Mouse (Mus musculus) c-Kit-positive CD71-negative TER-119-negative erythroid progenitor cells, embryonic 14.5 days (primary cell): ENCODE data around the gene Bahd1.

Experiments used
- DNase-seq: peaks from one replicate; pipeline ENCODE4 v3.0.0-alpha.2; 2013; ENCODE audit warnings: low read depth

Gene Bahd1

DNA sequence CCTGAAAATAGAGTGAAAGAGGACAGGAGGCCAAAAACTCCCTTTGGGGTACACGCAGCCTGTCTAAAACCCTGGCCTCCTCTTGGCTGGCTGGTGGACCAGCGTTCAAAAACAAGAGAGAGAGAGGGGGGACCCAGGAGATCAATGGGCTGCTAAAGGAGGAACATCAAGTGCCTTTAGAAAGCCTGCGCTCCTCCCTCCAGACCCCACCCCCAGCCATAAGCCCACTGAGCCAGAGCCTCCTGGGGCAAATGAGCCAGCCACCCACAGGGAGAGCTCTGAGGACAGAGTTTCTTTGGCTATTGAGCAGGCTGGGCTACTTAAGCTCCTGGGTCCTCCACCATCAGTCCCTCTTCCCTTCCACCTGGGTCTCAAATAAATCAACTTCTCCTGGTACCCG lies 1.4 kb upstream of the Bahd1 start:
- DNase-seq: no peak

DNA sequence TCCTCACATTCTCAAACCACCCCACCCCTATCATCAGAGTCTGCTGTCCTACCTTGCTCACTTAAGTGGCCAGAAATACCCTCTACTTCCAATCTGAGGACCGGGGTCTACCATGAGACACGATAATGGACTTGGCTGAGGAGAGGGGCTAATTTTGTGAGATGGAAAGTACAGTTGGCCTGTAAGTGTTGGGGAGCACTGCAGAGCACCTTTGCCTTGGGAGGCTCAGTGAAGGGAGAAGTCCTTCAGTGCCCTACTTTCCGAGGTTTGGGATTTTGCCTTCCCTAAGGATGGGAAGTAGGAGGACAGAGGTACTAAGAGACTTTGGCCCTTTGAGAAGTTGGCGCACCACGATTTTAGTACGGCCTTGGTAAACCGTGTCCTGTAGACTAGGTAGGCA lies 871 bp upstream of the Bahd1 start:
- no peak for DNase-seq

DNA sequence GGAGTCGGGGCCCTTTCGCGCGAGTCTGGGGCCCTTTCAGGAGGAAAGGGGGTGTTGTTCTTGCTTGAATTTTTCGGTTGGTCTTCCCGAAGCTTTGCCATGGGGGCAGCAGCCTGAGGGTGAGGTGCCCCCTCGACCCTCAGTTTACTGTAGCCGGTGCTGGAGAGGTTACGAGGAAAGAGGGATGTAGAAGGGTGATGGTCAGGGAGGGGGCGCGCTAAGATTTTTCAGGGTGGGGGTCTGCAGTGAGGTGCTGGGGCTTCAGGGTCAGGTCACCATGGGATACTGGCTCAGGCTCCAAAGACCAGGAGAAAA lies 606 bp downstream of the Bahd1 start:
- no peak for DNase-seq

DNA sequence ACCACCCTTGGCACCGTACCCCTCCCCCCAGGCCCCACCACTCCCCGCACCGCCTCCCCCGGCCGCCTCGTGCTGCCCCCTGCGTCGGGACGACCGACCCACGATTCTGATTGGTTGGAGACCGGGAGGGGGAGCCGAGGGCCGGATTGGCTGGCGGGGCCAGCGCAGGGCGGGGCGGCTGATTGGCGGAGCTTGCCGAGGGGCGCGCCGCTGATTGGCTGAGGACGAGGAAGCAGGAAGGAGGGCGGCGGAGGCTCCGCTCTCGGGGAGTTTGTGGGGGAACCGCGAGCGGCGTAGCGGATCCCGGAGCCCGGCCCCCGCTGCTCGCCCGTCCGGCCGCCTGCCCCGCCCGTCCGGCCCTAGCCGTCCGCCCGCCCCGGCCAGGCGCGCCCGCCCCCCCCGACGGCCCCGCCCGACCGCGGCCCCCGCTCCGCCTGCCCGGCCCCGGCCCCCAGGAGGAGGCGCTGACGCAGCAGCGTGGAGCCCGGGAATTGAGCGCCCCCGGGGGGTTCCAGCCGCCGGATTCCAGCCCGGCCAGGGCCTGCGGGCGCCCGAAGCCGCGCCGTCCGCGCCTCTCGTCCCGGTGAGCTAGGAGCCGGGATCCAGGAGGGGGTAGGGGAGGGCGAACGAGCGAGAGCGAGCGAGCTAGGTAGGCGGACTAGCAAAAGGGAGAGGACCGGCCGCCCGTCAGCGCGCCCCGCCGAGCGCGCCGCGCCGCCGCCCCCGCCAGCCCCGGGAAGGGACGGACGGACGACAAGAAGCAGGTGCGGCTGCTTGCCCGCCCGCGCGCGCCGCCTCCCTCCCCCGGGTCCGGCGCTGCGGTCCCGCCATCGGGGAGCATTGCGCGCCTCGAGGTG lies 1.2 kb downstream of the Bahd1 start:
- DNase-seq: peak; percentile 87

DNA sequence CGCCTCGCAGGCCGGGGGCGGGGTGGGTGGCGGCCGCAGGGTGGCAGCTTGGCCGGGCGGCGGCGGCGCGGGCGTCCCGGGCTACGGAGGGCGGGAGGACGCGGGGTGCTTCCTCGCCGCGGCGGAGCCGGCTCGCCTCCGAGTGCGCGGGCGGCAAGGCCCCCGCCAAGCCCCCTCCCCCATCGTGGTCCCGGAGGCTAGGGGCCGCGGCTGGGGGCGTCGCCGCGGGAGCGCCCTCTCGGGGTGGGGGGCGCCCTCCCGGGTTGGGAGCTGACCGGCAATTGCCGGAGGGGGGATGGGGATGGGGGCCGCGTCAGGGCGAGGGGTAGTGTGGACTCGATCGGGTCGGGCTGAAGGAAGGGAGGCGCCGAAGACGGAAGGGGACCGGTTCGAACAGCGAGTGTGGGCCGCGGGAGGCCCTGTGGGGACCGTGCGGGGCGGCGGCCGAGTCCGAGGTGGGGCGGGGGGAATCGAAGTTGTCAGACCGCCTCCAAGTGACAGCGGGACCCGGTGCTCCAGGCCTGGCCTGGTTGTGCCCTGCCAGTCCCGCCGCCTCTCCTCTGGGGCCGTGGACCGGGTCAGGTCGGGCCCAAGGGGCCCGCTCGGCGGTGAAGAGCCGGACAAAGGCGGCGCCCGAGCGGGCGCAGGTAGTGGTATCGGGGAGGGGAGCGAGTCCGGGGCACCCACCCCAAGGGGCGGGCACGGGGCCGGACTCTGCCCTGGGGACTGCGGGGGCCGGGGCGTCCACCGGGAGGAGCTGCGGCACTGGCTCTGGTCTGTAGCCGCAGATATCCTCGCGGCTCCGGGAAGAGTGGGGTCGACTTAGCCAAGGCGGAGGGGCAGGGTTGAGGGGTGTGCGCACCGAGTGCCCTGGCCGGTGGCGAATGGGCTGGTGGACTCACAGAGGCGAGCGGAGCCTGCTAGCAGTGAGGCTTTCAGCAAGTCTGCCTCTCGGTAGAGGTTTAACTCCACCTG lies 2.2 kb downstream of the Bahd1 start:
- DNase-seq: no peak

DNA sequence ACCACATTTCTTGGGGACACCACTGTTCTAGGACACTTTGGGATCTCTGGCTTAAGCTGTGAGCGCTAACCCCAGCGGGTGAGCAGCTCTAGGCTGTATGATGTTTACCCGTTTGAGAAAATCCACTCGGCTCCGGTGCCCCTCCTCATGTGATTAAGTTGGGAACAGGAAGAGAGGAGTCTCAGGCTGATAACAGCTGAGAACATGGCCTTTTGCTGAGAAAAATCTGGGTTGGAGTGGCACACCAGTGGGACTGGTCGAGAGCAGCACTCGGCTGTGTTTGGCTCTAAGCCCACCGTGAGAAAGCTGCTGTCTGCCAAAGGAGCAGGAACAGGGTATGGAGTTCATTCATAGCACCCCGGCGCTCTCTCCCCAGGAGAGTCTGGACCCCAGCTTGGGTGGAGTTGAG lies 3.2 kb downstream of the Bahd1 start:
- no peak for DNase-seq

DNA sequence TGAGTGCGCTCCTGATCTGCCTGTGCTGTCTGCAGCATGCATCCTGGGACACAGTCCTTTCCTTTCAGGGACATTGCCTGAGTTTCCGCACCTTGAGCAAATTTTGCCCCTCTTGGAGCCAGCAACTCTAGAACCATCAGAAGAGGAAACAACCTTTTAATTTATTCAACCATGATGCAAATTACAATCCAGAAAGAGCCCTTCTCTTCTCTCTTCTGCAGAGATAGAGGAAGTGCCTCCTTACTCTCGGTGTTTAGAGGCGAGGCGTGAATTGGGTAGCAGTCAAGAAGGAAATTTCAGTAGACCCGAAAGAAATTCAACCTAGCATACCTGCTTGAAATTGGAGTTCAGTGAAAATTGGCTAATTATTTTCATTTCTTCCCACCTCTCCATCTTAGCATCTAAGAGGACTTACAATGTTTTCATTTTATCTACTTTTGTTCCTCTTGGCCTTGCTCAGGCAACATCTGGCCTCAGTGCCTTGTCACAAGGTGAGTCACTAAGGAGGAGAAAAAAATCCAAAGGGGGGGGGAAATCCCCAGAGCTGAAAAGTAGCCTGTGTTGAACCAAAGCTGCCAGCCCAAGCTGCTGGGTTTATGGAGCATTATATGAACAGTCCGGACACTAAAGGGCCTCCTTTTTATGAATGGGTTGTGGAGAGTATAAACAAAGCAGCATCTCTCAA lies 5.4 kb downstream of the Bahd1 start:
- DNase-seq: no peak

DNA sequence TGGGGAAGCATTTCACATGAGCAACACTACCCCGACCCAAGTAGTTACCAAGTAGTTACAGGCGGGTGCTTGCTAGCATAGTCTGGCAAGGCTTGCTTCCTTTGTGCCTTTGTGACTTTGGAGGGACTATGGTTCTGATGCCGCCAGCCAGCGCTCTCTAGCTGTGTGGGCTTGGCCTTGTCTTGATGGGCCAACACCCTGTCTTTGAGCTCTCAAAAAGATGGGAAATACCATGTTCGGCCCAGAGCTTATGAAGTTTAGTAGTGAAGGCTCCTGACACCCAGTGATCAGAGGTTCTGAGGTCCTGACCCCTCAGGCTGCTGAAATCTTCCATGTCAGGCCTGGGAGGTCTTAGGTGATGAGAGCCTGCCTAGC lies 5.9 kb downstream of the Bahd1 start:
- DNase-seq: no peak

DNA sequence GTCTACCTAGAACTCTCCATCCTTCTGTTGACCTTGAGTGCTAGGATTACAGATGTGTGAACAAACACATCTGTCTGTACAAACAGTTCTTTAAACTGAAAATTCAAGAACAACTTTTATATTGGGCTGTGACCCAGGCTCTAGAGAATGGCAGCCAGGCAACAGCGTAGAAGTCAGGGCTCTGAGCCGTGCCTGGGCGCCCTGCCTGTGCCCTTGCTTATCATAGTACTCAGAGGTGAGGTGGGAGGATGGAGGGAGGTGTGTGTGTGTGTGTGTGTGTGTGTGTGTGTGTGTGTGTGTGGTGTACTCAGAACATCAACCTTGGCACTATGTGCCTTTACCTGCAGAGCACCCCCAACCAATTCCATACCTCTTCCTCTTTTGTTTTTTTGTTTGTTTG lies 7.6 kb downstream of the Bahd1 start:
- DNase-seq: no peak

DNA sequence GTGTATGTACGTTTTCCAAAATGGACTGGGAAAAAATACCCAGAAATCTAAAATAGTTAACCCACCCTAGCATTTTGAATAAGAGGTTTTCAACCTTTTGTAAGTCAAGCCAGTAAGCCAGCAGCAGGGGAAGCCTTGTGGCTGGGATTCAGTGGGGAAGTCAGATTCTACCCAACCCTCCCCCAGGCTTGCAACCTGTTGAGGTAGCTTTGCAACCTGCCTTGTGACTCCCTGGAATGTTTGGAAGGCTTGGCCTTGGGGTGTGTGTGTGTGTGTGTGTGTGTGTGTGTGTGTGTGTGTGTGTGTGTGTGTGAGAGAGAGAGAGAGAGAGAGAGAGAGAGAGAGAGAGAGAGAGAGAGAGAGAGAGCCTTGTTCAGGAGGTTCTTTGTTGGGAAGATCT lies 9.0 kb downstream of the Bahd1 start:
- DNase-seq: no peak

DNA sequence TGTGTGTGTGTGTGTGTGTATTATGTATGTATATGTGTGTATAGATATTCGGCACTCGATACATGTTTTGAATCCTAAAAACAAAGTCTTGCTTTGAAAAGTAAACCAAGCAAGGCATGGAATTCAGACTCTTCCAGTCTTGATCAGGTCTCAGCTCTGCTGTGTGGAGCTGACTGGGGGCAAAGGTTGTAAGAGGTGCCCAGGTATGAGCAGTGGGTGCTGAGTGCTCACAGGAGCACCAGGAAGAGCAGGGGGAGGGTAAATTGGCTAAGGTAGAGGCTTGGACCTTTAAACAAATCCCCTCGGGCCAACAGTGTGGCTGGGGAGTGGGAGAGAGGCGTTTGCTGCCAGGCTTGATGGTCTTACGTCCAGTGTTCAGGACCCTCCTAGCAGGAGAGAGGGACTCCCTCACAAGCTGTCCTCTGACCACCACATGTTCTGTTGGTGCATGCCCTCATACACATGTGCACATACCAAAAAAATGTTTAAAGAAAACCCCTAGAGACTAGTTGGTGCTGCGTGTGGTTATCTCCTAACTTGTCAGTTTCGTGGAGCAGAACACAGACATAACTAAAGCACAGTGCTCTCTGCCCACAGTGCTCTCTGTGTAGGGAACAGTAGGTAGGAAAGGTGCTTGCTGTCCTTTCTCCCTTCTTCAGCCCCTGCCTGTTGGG lies 10.6 kb downstream of the Bahd1 start:
- DNase-seq: no peak

DNA sequence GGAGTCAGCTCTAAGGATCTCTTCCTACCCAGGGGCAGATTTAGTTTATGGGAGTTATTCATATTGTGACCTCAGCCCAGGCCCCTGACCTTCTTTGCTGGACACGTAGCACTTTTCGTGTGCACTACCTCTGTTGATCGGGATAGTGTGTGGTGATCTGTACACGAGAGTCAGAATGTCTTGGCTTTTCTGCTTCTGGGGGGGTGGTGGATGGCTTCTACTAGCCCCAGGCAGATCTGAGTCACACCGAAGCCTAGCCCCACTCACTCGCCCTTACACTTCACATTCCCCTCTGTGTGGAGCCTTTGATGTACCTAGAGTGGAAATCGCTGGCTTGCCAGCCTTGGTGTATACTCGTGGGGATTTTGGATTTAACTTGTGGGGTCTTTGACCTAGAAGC lies 12.5 kb downstream of the Bahd1 start:
- DNase-seq: no peak

DNA sequence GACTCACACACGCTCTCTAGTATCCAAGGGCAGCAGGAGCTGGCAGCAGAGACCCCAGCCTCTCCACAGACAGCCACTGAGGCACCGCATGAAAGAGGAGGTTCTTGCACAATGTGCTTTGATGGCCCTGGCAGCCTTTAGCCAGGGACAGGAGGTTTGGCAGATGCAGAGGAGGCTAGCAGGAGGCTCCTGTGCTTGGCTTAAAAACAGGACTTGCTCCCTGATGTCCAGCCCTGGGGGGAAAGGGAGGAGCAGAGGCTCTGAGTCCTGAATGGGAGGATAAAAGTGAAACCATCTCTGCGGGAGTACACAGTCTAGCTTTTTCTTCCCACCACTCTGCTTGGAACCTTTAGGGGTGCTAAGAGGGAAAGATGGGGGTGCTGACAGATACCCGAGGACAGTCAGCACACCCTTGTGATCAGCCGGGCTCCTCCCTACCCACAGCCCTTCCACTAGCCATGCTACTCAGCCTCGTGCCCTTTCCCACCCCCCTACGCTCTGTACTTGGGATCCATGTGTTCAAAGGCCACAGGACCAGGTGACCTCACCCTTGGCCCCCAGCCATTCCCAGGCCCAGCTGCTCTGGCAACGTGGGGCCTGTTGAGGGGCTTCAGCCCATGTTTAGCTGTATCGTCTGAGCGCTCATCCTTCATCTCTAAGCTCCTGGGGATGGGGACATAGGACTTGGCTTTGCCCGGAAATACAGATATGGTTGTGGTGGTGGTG lies 13.5 kb downstream of the Bahd1 start:
- no peak for DNase-seq

DNA sequence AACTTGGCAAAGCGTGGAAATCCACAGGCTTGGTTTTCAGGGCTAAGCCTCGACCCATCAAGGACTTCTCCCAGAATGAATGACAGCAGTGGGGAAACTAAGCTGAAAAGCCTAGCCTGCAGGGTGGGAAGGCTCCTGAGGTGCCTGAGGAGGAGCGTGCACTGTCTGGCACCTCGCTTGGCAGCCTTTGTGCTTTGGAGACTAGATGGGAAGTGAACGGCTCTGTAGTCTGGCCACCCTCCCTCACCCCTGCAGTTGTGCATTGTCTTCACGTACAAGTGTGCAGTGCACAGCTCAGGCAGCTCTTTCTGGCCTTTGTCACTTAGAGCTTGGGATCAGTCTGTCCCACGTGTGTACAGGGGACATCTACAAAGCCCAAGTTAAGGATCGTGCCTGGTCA lies 14.5 kb downstream of the Bahd1 start:
- no peak for DNase-seq

DNA sequence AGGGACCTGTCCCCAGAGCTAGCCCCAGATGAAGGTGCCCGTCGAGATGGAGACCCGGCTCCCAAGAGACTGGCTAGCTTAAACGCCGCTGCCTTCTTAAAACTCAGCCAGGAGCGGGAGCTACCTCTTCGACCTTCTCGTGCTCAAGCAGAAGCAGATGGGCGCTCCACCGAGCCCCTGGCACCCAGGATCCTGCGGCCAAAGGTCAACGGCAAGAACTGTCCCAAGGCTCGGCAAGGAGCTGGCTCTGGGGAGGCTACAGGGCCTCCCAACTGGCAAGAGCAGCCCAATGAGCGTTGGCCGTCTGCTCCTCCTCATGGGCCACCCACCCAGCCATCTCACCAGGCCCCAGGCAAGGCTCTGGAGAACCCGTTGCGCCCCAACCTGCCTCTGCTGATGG lies 16.3 kb downstream of the Bahd1 start:
- no peak for DNase-seq

DNA sequence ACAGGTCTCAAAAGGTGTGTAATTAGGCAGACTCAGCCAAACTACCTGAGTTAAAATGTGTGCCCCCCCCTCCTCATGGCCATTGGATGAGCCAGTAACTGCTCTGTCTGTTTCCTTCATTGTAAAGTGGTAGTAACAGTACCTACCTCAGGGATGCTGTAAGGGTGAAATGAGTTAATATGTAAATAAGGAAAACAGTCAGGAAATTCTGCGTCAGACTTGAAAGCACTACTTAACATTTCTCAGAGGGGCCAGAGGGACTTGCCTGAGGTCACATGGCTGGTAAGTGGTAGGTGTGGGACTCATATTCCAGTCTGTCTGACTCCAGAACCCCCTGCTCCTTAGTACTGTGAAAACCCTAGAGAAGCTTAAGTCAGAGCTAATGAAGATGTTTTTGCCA lies 18.4 kb downstream of the Bahd1 start:
- no peak for DNase-seq

DNA sequence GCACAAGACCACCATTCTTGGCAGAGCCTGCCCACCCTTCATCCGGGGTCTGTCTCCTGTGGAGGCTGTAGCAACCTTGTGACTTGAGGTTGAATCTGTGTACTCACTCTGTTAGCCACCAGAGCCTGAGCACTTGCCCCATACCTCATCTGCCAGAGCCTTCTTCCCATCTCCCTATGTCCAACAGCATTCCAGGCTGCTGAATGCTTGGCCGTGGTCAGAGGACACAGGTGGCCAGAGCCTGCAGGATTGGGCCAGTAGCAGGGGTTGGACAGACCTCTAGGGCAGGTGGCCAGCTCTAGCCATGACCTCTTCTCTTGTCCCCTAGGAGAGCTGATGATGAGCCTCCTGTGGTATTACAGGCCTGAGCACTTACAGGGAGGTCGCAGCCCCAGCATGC lies 20.3 kb downstream of the Bahd1 start:
- no peak for DNase-seq

DNA sequence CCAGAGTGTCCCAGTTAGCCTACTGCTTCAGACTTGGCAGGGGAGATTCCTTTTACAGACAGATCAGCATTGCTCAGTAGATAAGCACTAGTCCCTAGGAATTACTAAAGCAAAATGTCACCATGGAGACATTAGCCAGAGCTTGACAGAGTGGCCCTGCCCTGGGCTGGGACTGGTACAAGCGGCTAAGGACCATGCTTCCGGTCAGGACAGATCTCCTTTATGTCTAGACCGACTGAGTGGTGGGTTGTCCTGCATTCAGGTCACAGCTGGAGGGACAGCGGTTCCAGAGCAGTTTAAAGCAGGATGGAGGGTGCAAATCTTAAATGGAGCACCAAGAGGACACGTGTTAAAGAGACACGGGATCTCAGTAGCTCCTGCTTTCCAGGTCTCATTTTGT lies 25.8 kb downstream of the Bahd1 start:
- no peak for DNase-seq

DNA sequence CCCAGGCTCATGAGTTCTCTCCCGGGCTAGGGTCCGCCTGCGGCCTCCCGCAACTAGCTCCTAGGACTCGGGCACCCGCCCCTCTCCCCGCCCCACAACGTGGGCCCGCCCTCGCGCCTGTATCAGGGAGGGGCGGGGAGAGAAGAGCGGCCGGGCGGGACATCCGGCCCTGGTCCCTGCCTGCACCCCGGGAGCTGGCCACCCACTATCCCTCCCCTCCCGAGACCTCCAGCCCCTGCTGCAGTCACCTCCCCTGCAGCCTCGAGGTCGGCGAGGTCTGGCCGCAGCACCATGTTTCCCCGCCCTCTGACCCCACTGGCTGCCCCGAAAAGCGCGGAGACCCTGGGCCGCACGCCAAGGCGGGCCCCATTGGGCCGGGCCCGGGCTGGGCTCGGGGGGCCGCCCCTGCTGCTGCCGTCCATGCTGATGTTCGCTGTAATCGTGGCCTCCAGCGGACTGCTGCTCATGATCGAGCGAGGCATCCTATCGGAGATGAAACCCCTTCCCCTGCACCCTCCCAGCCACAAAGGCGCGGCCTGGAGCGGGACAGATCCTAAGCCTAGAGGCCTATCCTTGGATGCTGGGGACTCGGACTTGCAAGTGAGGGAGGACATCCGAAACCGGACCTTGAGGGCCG lies 26.3 kb downstream of the Bahd1 start, which contains the start of gene Chst14:
Gene Chst14, plus strand, starts transcription at position 136 of the 637 bp plus-strand sequence.
- DNase-seq: peak; percentile 54

DNA sequence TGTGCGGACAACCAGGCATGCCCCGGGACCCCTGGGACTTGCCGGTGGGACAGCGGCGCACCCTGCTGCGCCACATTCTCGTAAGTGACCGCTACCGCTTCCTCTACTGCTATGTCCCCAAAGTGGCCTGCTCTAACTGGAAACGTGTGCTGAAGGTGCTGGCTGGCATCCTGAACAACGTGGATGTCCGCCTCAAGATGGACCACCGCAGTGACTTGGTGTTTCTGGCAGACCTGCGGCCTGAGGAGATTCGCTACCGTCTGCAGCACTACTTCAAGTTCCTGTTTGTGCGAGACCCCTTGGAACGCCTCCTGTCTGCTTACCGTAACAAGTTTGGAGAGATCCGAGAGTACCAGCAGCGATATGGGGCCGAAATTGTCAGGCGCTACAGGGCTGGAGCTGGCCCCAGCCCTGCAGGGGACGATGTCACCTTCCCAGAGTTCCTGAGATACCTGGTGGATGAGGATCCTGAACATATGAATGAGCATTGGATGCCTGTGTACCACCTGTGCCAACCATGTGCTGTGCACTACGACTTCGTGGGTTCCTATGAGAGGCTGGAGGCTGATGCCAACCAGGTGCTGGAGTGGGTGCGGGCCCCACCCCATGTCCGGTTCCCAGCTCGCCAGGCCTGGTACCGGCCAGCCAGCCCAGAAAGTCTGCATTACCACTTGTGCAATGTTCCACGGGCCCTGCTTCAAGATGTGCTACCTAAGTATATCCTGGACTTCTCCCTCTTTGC lies 27.0 kb downstream of the Bahd1 start:
- no peak for DNase-seq
